Mouse (Mus musculus) G1E (cell line): ENCODE results near the gene Ppp3cb. TPM values are rescaled to one million over a fixed set of nuclear protein-coding genes. Genes with fewer than 3 reads are reported as not detected.

Experiments
- ATAC-seq: 2 replicates; pipeline ENCODE4 v1.8.0; 2016; ENCODE audit warnings: mild to moderate bottlenecking; ENCODE audit not compliant: insufficient number of reproducible peaks, poor library complexity, low FRiP score, severe bottlenecking; ENCODE audit errors: extremely low read depth
- DNase-seq: peaks from one replicate; pipeline ENCODE4 v3.0.0; 2012; ENCODE audit warnings: low spot score
- H3K27me3 ChIP-seq: 2 replicates; pipeline ENCODE4 v1.6.1; 2012; ENCODE audit warnings: mild to moderate bottlenecking, low read length, inconsistent platforms; ENCODE audit not compliant: insufficient read depth
- H3K36me3 ChIP-seq: replicated peaks from 2 replicates; pipeline ENCODE3; 2012; ENCODE audit warnings: mild to moderate bottlenecking, inconsistent platforms
- H3K4me1 ChIP-seq: 2 replicates; pipeline ENCODE4 v1.6.1; 2012; ENCODE audit warnings: low read depth, low read length, inconsistent platforms, mixed read lengths; ENCODE audit not compliant: insufficient read depth
- H3K4me3 ChIP-seq: 2 replicates; pipeline ENCODE4 v1.5.1; 2012; ENCODE audit warnings: low read depth, mild to moderate bottlenecking, inconsistent platforms, low read length, moderate library complexity, mixed read lengths
- H3K9me3 ChIP-seq: replicated peaks from 2 replicates; pipeline ENCODE4 v1.6.1; 2012; ENCODE audit warnings: inconsistent platforms
- CTCF ChIP-seq: IDR thresholded peaks from 2 replicates; pipeline ENCODE4 v1.5.1; 2012; ENCODE audit warnings: low read depth, low read length, inconsistent platforms, mixed read lengths
- GATA1 ChIP-seq: IDR thresholded peaks from 2 replicates; pipeline ENCODE4 v1.6.1; 2012; ENCODE audit warnings: borderline replicate concordance, low read length, inconsistent platforms, mixed read lengths
- GATA2 ChIP-seq: IDR thresholded peaks from 2 replicates; pipeline ENCODE4 v1.6.1; 2012; ENCODE audit warnings: low read depth, low read length, inconsistent platforms, borderline replicate concordance
- POLR2AphosphoS5 ChIP-seq: IDR thresholded peaks from 2 replicates; pipeline ENCODE4 v1.6.1; 2012; ENCODE audit warnings: low read depth, low read length, inconsistent platforms; ENCODE audit not compliant: insufficient replicate concordance
- TAL1 ChIP-seq: conservative IDR thresholded peaks from 2 replicates; pipeline ENCODE4 v1.6.1; 2012; ENCODE audit warnings: low read depth, low read length, inconsistent platforms, mixed read lengths
- polyA plus RNA-seq: library from polyadenylated mRNA; stranded (reverse); fragments of >175 nt; gene quantifications from 2 replicates; pipeline ENCODE4 v1.2.3, GENCODE M21; 2012
- total RNA-seq, 2 experiments: library from RNA; stranded (forward) in 1 of 2; stranded (reverse) in 1 of 2; fragments of 200-1000 nt in 1 of 2; fragments of >200 nt in 1 of 2; fragmentation: Nextera tagmentation in 1 of 2; gene quantifications; 2 replicates each; pipeline ENCODE4 v1.2.3; 2014 to 2017

Gene Ppp3cb
- total and polyA plus RNA-seq, 3 experiments: 4.4 to 249 (median 68.9) TPM

DNA sequence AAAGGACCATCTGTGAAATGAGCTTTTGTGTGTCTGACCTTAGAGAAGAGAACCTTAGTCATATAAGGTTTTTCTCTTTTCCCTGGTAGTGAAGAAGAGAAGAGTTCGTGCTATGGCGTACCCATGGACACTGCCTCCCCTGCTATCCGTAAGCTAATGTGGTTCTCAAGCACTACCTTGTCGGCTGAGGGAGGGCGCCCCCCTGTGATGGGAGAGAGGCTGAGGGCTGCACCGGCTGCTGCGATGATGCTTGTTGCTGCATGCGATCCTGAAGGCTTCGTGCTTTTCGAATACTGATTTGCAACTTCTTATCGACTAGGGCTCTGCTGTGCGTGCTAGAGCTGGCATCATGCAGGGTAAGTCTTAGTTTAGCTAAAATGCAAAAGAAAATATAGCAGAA is 18.3 kb upstream of the Ppp3cb start:
- ATAC-seq (no peak), DNase-seq (no peak)
- Histone ChIP-seq H3K4me3 (no peak overlapping the region), H3K4me1 (peaks cover 5% of the 10 kb centered on the region; the same call in 1 of the 2 replicates), H3K9me3 (no peaks in the 10 kb centered on the region), H3K36me3 (peaks cover 15% of the 10 kb centered on the region), H3K27me3 (no peaks in the 10 kb centered on the region)
- TF ChIP-seq POLR2AphosphoS5 (no peak), GATA2 (no peak), GATA1 (no peak), TAL1 (no peak), CTCF (no peak)

DNA sequence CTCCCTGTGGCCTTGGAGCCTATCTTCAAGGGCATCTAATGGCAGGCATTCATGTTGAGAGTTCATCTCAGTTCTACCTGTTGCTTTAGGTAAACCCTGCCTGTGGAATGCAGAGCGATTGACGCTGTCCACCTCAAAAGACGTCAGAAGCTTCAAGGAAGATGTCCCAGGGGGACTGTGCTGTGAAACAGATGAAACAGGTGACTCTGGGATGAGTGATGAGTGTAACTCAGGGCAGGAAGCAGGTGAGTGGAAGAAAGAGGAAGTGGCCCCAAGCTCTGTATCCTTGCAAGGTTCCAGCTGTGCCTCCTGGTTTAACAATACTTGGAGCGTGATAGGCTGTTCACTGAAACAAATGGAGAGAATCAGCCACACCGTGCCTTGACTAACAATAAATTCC is 15.5 kb upstream of the Ppp3cb start:
- Histone ChIP-seq H3K4me1 (peaks cover 5% of the 10 kb centered on the region; the same call in 1 of the 2 replicates), H3K27me3 (no peaks in the 10 kb centered on the region), H3K4me3 (no peak overlapping the region), H3K9me3 (no peaks in the 10 kb centered on the region), H3K36me3 (peaks cover 15% of the 10 kb centered on the region)
- DNase-seq: no peak
- ATAC-seq: no peak
- TF ChIP-seq GATA2 (no peak), GATA1 (no peak), CTCF (no peak), TAL1 (no peak), POLR2AphosphoS5 (no peak)

DNA sequence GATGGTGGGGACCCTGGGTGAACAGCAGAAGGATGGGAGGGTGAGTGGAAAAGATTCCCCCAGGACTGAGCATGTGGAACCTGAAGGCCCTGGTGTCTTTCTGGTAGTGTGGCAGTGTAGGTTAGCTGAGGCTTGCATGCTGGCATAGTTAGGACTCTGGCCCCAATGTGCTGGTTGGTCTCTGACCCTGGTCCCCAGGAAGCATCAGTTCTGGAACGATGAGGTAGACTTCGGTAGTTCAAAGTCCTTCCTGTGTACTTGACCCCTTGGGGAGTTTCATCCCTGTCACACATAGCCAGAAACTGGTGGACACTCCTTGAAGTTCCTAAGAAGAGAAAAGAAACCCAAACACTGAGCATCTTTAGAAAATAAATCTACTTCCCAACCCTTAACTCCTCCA is 3.8 kb upstream of the Ppp3cb start:
- Histone ChIP-seq H3K4me1 (peaks cover 11% of the 10 kb centered on the region), H3K27me3 (no peaks in the 10 kb centered on the region), H3K4me3 (no peak overlapping the region), H3K36me3 (peaks cover 16% of the 10 kb centered on the region), H3K9me3 (no peaks in the 10 kb centered on the region)
- no peak for DNase-seq
- TF ChIP-seq GATA2: no peak
- TF ChIP-seq TAL1: no peak
- TF ChIP-seq CTCF: no peak
- no peak for TF ChIP-seq GATA1
- no peak for TF ChIP-seq POLR2AphosphoS5
- no peak for ATAC-seq

DNA sequence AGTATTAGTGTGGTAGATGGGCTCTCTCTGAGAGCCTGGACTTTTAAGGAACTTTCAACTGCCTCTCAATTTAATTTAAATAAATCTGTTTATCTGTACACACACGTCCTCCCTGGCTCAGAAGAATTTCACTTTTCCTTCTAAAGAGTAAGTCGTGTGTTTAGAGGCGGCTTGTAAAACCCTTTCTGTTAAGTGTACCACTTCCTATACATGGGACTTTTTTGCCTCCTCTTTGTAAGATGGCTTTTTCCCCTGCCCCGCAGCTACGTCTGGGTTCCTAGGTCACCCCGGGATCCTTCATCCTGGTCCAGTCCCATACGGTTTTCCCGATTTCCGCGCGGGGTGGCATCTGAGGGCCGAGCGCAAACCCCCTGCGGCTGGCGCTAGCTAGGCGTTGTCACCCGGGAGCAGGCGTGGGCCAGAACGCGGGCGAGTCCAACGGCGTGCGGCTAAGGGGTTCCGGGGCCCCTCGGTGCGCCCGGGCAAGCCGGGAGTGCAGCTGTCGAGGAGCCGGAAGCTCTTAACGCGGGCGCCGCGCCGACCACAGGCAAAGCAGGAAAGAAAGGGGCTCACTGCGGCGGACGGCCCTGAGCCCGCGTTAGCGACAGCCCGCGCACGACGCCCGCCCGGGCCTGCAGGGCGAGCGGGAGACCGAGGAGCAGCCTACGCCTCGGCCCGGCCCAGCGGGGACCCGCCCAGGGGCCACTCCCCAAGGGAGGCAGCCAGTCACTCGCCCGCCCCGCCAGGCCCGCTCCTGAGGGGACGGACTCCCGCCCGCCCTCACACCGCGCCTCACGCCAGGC is 643 bp downstream of the Ppp3cb start:
- no peak for TF ChIP-seq CTCF
- no peak for TF ChIP-seq TAL1
- no peak for TF ChIP-seq GATA2
- no peak for TF ChIP-seq GATA1
- TF ChIP-seq POLR2AphosphoS5: no peak
- ATAC-seq (peak; percentile 62), DNase-seq (peak; percentile 92)
- no peaks in the 10 kb centered on the region for H3K9me3 ChIP-seq
- H3K27me3 ChIP-seq: no peaks in the 10 kb centered on the region
- H3K4me3 ChIP-seq: peak overlapping the region; percentile 86
- peaks cover 24% of the 10 kb centered on the region for H3K36me3 ChIP-seq
- peaks cover 21% of the 10 kb centered on the region for H3K4me1 ChIP-seq

GRCm38 (mm10) chr14:20544467-20545411 is 1.6 kb downstream of the Ppp3cb start:
- TF ChIP-seq TAL1 (0 out of 2 replicates have a peak, but pooled peaks have one; percentile 8), GATA2 (no peak), GATA1 (no peak)
- DNase-seq (no peak), ATAC-seq (no peak)
- Histone ChIP-seq H3K36me3 (peaks cover 21% of the 10 kb centered on the region), H3K9me3 (no peaks in the 10 kb centered on the region), H3K27me3 (no peaks in the 10 kb centered on the region), H3K4me3 (peak overlapping the region; percentile 86; the same call in 1 of the 2 replicates), H3K4me1 (peaks cover 22% of the 10 kb centered on the region)

GRCm38 (mm10) chr14:20529643-20530042 is 16.7 kb downstream of the Ppp3cb start:
- no peak for ATAC-seq
- H3K27me3 ChIP-seq: no peaks in the 10 kb centered on the region
- DNase-seq: no peak
- H3K4me1 ChIP-seq: no peaks in the 10 kb centered on the region
- H3K4me3 ChIP-seq: no peak overlapping the region
- peaks cover 13% of the 10 kb centered on the region for H3K36me3 ChIP-seq
- TF ChIP-seq POLR2AphosphoS5 (no peak), GATA1 (no peak)
- H3K9me3 ChIP-seq: no peaks in the 10 kb centered on the region
